Mouse (Mus musculus) kidney, embryonic 16.5 days (tissue): ENCODE data around the gene Tead2. TPM values are rescaled to one million over a fixed set of nuclear protein-coding genes. Genes with fewer than 3 reads are reported as not detected.

Source experiments
- ATAC-seq: fragments of 200-750 bp; cut with Nextera tagmentation; 2 replicates; pipeline ENCODE4 v1.8.0; 2017; ENCODE audit warnings: moderate TSS enrichment; ENCODE audit not compliant: low FRiP score, low TSS enrichment
- H3K27ac ChIP-seq: fragments of 300-500 bp; sonication (generic); 2 replicates; pipeline ENCODE4 v1.5.1; 2014; ENCODE audit warnings: low read length
- H3K27me3 ChIP-seq: fragments of 300-500 bp; sonication (generic); 2 replicates; pipeline ENCODE4 v1.6.1; 2014; ENCODE audit warnings: low read length, control low read depth, mixed read lengths; ENCODE audit not compliant: insufficient read depth
- H3K36me3 ChIP-seq: fragments of 300-500 bp; sonication (generic); 2 replicates; pipeline ENCODE4 v1.6.1; 2014; ENCODE audit warnings: low read length, control low read depth, mixed read lengths; ENCODE audit not compliant: insufficient read depth
- H3K4me1 ChIP-seq: fragments of 300-500 bp; sonication (generic); 2 replicates; pipeline ENCODE4 v1.6.1; 2014; ENCODE audit warnings: low read length, control low read depth, mixed read lengths; ENCODE audit not compliant: insufficient read depth
- H3K4me2 ChIP-seq: fragments of 300-500 bp; sonication (generic); replicated peaks from 2 replicates; pipeline ENCODE4 v1.6.1; 2014; ENCODE audit warnings: low read depth, low read length
- H3K4me3 ChIP-seq: fragments of 300-500 bp; sonication (generic); 2 replicates; pipeline ENCODE4 v1.5.1; 2014; ENCODE audit warnings: mild to moderate bottlenecking, low read length
- H3K9ac ChIP-seq: fragments of 300-500 bp; sonication (generic); replicated peaks from 2 replicates; pipeline ENCODE4 v1.6.1; 2014; ENCODE audit warnings: low read length
- H3K9me3 ChIP-seq: fragments of 300-500 bp; sonication (generic); 2 replicates; pipeline ENCODE4 v1.6.1; 2016; ENCODE audit warnings: low read length, control low read depth
- WGBS: fragments of 180-500 bp; shearing (Covaris S2); extraction: QIAGEN DNeasy Blood & Tissue Kit; methylation state at CpG from one replicate; pipeline ENCODE4 v1.1.7; 2014; 5-methylcytosine and 5-hydroxymethylcytosine counted together
- polyA plus RNA-seq: library from polyadenylated mRNA; unstranded; fragments of >200 nt; fragmentation: Nextera tagmentation; extraction: Ambion mirVana; gene quantifications from 2 replicates; pipeline ENCODE4 v1.2.1, GENCODE M21; 2015

Tead2 gene
- polyA plus RNA-seq, 1 experiment from 2014 or later, result 195 TPM

- H3K9ac ChIP-seq, result no peak overlapping the region
- peaks cover 32% of the 10 kb centered on the region for H3K27me3 ChIP-seq
- ATAC-seq, result no peak
- WGBS, result 49% methylated on average over 16 of the region's 16 CpGs
- no peak overlapping the region for H3K27ac ChIP-seq
- peaks cover 8% of the 10 kb centered on the region; the same call in 1 of the 2 replicates for H3K4me1 ChIP-seq
- H3K4me3 ChIP-seq, result no peak overlapping the region
- H3K4me2 ChIP-seq, result no peak overlapping the region
- no peaks in the 10 kb centered on the region for H3K9me3 ChIP-seq
- no peaks in the 10 kb centered on the region for H3K36me3 ChIP-seq
Measured at GRCm38 (mm10) chr7:45189600-45189999, 26.0 kb upstream of the Tead2 start.

DNA sequence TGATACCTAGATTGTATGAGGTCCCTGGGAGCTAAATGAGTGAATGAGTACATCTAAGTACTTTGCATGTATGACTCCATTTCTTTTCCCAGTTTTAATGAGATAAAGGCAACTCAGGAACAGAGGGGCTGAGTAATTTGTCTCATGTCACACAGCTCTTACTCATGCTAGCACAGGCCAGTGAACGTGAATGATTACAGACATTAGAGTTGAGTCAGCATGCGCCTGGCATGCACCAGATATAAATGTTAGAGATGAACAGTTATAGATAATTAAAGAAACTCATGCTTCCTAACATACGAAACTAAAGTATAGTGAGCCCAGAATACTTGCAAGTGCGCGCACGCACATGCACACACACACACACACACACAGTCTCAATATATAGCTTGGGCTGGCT lies 25.4 kb upstream of the Tead2 start:
- Histone ChIP-seq H3K4me1 (peaks cover 8% of the 10 kb centered on the region; the same call in 1 of the 2 replicates), H3K27me3 (peaks cover 26% of the 10 kb centered on the region), H3K4me3 (no peak overlapping the region), H3K9ac (no peak overlapping the region), H3K4me2 (no peak overlapping the region), H3K36me3 (no peaks in the 10 kb centered on the region), H3K9me3 (no peaks in the 10 kb centered on the region), H3K27ac (no peak overlapping the region)
- 85% methylated on average over 6 of the region's 6 CpGs for WGBS
- ATAC-seq, result no peak

DNA sequence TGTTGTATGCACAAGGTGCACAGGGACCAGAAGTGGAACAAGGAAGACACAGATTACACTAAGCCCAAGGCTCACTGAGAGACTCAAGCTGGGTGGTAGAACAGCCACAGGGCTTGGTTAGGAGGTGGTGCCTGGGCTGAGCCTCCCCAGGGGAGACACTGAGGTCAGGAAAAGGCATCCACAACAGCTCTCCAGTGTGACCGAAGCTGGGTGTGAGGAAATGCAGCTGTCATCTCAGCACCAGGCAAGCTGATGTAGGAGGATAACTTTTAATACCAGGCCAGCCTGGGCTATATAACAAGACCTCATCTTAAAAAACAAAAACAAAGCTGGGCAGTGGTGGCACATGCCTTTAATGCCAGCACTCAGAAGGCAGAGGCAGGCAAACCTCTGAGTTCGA lies 24.4 kb upstream of the Tead2 start:
- no peak for ATAC-seq
- H3K4me2 ChIP-seq, result no peak overlapping the region
- H3K27ac ChIP-seq, result 0 out of 2 replicates have a peak overlapping the region, but pooled peaks have one; percentile 30
- H3K4me1 ChIP-seq, result peaks cover 8% of the 10 kb centered on the region; the same call in 1 of the 2 replicates
- H3K4me3 ChIP-seq, result no peak overlapping the region
- H3K36me3 ChIP-seq, result no peaks in the 10 kb centered on the region
- WGBS, result 55% methylated on average over 2 of the region's 2 CpGs
- no peak overlapping the region for H3K9ac ChIP-seq
- no peaks in the 10 kb centered on the region for H3K9me3 ChIP-seq
- peaks cover 21% of the 10 kb centered on the region; the same call in 1 of the 2 replicates for H3K27me3 ChIP-seq

DNA sequence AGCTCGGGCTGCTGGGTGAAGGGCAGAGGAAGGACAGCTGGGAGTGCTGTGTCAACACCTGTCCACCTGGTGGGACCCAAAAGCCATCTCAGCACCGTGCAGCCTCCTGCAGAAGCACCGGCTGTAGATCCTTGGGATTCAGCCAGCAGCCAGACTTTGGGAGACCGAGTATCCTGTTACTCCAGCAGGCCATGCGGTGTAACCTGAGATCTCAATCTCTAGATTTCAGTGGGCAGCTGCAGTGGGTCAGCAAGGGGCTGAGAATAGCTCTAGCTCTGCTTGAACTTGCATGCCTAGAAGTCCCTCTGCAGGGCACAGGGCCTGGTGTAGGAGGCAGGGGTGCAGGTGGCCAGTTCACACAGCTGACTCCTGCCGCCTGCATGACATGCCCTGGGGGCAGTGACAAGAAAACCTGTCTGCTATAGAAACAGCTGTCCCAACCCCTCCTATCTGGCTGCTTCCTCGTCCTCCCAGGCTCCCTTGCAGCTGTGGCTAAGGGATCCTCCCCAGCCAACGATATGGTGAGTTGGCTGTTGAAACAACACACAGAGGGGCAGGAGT lies 23.7 kb upstream of the Tead2 start:
- H3K4me2 ChIP-seq, result no peak overlapping the region
- H3K9ac ChIP-seq, result 0 out of 2 replicates have a peak overlapping the region, but pooled peaks have one; percentile 19
- peaks cover 8% of the 10 kb centered on the region; the same call in 1 of the 2 replicates for H3K4me1 ChIP-seq
- H3K4me3 ChIP-seq, result no peak overlapping the region
- peaks cover 18% of the 10 kb centered on the region; the same call in 1 of the 2 replicates for H3K27me3 ChIP-seq
- peak overlapping the region; percentile 43; the same call in 1 of the 2 replicates for H3K27ac ChIP-seq
- peak; percentile 79 for ATAC-seq
- H3K9me3 ChIP-seq, result no peaks in the 10 kb centered on the region
- WGBS, result 5% methylated on average over 8 of the region's 8 CpGs
- no peaks in the 10 kb centered on the region for H3K36me3 ChIP-seq

DNA sequence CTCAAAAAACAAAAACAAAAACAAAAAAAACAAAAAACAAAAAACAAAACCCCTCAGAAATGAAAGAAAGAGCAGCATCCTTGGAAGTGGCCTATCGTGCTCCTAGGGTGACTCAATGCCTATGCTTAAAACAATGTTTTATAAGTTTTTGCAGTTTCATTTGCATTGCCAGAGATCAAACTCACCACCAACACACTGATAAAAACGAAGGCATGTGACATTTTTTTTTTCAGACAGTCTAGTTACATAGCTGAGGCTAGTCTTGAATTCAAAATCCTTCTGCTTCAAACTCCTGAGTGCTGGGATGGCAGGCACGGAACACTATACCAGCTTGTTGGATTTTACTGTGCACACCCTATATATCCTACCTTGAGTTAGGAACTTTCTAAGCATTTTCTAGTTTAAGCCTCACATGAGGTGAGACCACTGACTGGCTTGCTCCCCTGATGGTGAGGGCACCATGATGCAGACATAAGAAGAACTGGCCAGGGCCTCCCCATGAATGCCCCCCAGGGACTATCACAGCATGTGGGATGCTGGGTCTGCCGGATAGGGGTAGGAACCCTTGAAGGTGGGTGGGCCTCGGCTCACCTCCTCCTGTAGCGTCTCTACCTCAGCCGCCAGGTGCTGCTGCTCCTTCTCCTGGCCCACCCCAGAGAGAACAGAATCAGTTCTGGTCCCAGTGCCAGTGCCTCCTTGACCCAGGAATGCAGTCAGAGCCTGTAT lies 22.8 kb upstream of the Tead2 start:
- no peak overlapping the region for H3K9ac ChIP-seq
- H3K4me2 ChIP-seq, result no peak overlapping the region
- H3K36me3 ChIP-seq, result no peaks in the 10 kb centered on the region
- H3K27ac ChIP-seq, result peak overlapping the region; percentile 43; the same call in 1 of the 2 replicates
- no peak for ATAC-seq
- H3K27me3 ChIP-seq, result peaks cover 16% of the 10 kb centered on the region
- no peaks in the 10 kb centered on the region for H3K9me3 ChIP-seq
- H3K4me1 ChIP-seq, result peaks cover 8% of the 10 kb centered on the region; the same call in 1 of the 2 replicates
- H3K4me3 ChIP-seq, result no peak overlapping the region
- WGBS, result 78% methylated on average over 7 of the region's 7 CpGs

DNA sequence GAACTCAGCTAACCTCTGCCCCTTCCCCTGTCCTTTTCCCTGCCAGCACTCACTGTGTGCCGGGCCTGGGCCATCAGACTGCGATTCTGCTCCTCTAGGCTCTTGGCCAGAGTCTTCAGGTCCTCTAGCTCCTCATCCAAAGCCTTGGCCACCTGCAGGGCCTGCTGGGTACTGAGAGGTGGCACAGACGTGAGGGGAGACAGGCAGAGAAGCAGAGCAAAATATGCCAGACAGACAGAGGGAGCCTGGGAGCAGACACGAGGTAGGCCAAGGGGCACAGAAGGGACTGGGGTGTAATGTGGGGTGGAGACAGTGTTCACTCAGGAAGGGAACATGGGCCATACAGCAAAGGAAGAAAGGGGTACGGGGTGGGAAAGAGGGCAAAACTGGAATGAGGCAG lies 22.1 kb upstream of the Tead2 start:
- Histone ChIP-seq H3K4me1 (peaks cover 8% of the 10 kb centered on the region; the same call in 1 of the 2 replicates), H3K27me3 (peaks cover 16% of the 10 kb centered on the region), H3K4me2 (no peak overlapping the region), H3K36me3 (no peaks in the 10 kb centered on the region), H3K4me3 (no peak overlapping the region), H3K9ac (no peak overlapping the region), H3K9me3 (no peaks in the 10 kb centered on the region), H3K27ac (no peak overlapping the region)
- no peak for ATAC-seq
- WGBS, result 49% methylated on average over 5 of the region's 5 CpGs

DNA sequence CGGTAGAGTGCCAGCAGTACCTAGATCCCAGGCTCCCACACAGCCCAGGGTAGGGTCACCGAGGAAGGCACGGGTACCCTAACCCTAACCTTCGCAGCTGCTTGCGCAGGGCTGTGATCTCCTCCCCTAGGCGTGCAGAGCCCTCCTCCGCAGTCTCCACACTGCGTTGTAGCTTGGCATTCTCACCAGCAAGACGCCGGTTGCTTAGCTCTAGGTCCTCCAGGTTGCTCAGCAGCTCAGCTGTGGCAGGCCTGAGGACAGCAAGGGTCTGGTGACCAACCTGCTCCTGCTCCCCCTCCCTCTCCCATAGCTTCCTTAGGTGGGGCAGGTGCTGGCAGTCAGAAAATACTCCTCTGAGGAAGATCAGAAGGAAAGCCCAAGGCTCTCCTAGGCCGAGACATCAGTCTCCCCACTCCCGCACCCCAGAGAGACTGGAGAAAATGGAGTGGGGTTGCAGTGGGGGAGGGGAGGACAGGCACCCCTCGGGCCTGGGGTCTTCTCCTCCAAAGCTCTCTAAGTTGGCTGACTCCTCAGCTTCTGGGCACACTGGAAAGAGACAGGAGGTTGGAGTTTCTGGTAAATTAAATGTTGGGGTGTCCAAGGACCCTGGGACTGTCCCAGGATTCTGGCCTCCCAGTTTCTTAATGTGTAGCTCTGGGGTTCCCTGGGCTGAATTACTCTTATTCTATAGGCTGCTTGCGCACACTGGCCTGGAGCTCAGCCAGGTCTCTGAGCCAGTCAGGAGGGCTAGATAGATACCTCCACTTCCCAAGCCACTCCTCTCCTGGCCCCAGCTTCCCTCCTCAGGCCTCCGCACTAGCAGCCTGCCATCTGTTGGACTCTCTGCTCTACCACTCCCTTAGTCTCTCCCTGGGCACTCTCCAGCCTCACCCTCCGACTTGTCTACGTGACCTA lies 21.4 kb upstream of the Tead2 start:
- Histone ChIP-seq H3K27me3 (peaks cover 12% of the 10 kb centered on the region), H3K9ac (no peak overlapping the region), H3K4me2 (no peak overlapping the region), H3K4me1 (peaks cover 8% of the 10 kb centered on the region; the same call in 1 of the 2 replicates), H3K27ac (no peak overlapping the region), H3K4me3 (no peak overlapping the region), H3K9me3 (no peaks in the 10 kb centered on the region), H3K36me3 (no peaks in the 10 kb centered on the region)
- WGBS, result 73% methylated on average over 17 of the region's 17 CpGs
- ATAC-seq, result no peak

DNA sequence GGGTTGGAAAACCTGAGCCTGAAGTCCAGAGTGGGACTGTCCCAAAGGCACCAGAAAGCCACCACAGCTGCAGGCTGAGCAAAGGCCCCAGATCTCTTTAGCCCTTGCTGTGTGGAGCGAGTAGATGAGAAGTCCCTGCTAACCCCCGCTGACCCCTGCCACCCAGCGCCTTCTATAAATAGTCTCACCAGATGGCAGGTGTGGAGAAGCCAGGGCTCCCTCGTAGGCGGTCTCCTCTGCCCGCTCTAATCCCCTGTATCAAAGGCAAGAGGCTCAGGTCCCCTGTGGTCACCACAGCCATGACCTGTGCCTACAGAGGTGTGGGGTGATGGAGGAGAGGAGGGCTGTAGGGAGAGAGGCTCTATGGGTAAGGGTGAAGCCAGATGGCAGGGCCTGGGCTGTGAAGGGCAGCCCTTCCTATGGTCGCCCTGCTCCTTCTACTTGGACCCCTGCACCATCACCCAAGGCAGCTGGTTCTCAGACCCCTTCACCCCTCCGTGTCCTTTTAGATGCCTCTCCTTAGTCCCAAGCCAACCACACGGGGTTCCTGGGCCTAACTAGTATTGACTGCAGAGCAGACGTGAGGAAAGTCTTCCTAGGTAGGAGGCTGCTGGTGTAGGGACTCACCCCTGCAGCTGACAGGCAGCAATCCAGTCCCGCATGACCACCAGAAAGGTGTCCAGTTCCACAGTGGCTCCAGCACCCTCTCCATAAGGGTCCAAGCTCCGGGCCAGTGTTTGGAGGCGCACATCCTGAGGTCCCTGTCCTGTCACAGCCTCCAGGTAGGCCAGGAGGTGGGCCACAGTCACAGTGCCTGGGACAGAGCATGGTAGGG lies 20.0 kb upstream of the Tead2 start:
- WGBS, result 54% methylated on average over 13 of the region's 13 CpGs
- Histone ChIP-seq H3K4me3 (no peak overlapping the region), H3K27me3 (peaks cover 2% of the 10 kb centered on the region), H3K4me2 (no peak overlapping the region), H3K4me1 (peaks cover 8% of the 10 kb centered on the region; the same call in 1 of the 2 replicates), H3K9ac (no peak overlapping the region), H3K9me3 (no peaks in the 10 kb centered on the region), H3K36me3 (no peaks in the 10 kb centered on the region), H3K27ac (no peak overlapping the region)
- ATAC-seq, result no peak

DNA sequence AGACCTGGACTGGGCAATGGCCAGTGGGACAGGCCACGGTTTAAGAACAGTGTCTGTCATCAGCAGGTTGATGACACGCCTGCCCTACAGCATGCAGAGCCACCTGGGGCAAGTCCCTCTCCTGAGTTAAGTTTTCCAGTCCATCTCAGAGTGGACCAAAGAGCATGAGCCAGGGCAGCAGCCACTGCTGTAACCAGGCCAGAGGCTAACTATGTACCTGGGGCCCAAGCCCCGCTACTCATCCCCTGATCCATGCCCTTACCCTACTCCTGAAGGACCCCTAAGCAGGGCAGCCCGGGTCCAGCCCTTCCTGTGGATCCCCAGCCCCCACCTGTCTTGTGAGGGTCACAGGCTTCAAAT lies 19.4 kb upstream of the Tead2 start:
- Histone ChIP-seq H3K4me2 (no peak overlapping the region), H3K27me3 (no peaks in the 10 kb centered on the region; the same call in none of the 2 replicates), H3K4me3 (no peak overlapping the region), H3K36me3 (no peaks in the 10 kb centered on the region), H3K9ac (no peak overlapping the region), H3K4me1 (peaks cover 8% of the 10 kb centered on the region; the same call in 1 of the 2 replicates), H3K9me3 (no peaks in the 10 kb centered on the region), H3K27ac (no peak overlapping the region)
- WGBS, result 92% methylated on average over 4 of the region's 4 CpGs
- ATAC-seq, result no peak
